Mouse (Mus musculus): ENCODE results near the gene Arhgef6. TPM values are rescaled to one million over a fixed set of nuclear protein-coding genes. Genes with fewer than 3 reads are reported as not detected.

The Arhgef6 gene
- total RNA-seq, 2 experiments from 2014 or later, result 74.9 to 91.3 TPM

DNA sequence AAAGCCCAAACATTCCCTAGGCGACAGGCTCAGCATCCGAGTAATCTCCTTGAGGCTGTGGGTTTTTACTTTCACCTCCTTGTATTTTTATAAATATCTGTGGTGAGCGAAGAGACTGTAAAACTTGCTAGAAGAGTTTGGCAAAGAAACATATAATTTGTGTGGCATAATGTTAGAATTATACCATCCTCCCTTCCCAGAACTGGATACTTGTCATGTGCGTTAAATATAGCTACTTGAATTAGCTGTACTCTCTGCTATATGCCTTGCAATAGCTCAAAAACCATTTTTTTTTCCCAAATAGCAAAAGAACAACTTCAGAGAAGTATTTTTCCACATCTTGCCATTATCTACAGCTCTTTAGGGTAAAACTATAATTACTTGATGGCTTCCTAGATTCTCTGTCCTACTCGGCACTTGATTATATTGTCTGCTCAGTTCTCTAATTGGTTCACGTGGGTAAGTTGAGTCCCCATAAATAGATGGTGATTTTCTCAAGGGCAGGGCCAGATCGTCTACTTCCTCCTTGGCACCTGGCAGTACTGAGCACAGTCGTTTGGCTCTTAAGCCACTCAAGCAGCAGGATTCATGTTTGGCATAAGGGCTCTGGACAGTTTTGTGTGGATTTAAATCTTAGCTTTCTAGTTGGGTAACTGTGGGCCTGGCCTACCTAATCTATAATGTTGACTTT lies 35.2 kb downstream of the Arhgef6 start:
- DNase-seq, result no peak

DNA sequence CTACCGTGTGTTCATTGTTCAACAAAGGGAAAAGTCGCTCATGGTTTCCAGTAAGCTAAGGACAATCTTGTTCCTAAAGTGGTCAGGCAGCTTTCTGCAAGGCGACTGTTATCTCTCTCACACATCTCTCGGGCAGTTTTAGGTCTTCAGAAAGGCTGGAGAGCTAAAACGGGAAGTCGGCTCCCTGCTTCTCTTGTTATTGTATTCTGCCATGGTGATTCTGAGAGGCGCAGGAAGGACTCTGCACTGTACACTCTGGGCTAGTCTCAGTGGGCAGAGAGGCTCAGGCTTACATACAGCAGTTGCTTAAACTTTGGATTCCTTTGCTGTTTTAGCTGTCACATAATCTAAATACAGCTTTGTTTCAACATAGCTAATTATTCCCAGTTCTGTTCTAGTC lies 39.6 kb downstream of the Arhgef6 start:
- no peak for DNase-seq

DNA sequence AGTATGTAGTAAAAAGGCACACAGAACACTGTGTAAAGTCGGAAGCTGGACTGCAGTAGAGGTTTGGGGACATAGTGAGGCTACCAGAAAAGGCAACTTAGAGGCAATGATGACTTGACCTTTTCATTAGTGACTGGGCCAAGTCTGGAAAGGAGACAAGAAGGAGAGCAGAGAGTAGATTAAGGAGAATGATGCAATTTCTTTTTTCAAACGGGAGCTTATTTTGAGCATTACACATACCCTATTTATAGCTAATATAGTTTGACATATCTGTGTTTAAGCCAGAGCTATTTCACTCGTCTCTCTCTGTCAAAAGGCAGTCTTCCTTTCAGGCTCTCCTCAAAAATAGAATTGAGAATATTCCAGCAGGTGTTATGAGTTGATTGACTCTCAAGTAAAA lies 50.1 kb downstream of the Arhgef6 start:
- DNase-seq, result no peak

DNA sequence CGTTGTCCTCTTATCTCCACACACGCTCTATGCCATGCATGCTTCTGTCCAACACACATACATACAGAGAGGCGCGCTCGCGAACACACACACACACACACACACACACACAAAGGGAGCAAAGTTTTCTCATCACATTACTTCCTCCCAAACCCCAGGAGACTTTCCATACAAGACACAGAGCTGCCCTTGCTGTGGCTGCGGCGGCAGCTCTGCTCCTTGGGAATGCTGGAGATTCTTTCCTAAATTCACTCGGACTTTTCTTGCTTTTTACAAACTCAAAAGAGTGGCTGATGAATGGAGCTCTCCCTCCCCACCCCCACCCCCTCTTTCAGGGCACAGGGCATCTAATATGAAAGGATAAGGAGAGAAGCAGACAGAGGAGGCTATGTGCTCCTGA lies 52.2 kb downstream of the Arhgef6 start:
- no peak for DNase-seq

DNA sequence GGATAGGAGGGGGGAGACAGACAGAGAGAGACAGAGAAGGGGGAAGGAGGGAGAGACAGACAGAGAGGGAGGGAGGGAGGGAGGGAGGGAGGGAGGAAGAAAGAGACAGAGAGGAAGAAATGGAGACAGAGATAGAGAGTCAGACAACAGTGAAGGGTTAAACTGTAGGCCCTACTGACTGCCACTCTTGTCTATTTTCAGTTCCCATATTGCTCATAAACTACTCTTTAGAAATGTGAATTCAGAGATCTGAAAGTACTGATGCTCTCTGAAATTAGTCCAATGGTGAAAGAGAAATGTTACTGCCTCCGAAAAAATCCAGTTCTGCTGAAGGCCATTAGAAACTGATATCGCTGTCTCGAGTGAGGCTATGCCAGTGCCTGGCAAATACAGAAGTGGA lies 56.3 kb downstream of the Arhgef6 start:
- DNase-seq, result no peak

DNA sequence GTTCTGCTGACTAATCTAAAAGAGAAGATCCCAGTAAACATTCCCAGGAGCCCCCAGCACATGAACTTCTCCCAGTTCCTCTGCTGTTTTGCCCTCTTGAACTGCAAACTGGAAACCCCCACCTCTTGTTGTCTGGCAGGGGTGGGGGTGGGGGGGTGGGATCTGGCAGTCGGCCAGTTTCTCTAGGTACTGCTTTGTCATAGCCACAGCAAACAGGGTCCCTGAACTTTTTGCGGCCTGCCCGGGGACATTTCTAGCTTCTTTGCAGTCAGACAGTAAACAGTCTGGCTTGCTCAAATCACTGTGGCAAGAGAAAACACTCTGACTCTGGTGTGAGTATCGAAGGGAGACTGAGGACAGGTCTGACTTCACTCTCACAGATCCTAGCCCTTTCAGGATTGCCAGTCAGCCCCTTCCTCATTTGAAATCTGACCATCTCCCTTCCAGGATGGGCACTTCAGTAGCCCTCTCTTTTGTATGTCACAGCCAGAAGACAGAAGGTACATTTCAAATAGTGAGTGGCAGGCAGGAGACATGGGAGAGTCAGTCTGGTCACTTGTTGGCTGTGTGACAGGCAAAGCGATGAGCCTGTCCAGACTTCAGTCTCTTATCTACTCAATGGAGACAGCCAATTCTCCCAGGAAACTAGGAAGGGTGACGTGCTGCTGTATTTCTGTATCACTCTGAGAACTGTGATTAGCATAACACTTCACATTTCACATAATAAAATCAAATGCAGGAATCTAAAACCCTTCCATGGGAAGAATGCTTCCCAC lies 60.8 kb downstream of the Arhgef6 start:
- no peak for DNase-seq

DNA sequence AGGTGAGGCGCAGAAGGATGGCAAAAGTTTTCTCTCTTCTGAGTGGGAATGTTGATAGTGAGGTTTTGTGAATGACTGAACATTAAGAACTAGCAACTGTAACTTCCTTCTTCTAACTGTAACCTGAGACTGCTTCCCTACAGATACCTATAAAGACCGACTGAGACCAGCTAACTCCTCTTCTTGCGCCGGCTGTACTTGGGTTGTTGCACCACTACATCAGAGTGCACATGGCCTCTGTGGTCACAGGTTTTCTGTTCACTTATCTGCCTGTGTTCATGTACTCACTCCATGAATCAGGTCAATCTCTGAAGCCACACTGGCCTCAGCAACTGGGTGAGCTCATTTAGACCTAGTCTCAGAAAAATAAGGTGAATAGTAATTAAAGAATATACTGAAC lies 75.0 kb downstream of the Arhgef6 start:
- no peak for DNase-seq

DNA sequence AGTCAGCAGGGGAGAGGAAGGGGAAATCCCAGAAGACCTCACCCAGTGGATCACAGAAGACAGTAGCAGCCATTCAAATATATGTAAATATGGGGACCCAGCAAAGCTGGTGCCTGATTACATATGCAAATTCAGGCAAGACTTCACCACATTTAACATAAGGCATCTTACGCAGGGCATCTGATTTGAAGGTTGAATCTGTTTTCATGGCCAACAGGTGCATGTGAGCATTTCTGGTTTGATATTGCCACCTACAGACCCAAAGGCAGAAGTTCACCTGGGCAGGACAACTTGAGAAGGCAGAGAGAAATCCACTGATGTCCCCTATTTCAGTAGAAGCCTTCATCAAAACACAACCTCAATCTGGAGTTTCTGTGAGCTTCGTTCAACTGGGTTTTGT lies 77.8 kb downstream of the Arhgef6 start:
- DNase-seq, result no peak

DNA sequence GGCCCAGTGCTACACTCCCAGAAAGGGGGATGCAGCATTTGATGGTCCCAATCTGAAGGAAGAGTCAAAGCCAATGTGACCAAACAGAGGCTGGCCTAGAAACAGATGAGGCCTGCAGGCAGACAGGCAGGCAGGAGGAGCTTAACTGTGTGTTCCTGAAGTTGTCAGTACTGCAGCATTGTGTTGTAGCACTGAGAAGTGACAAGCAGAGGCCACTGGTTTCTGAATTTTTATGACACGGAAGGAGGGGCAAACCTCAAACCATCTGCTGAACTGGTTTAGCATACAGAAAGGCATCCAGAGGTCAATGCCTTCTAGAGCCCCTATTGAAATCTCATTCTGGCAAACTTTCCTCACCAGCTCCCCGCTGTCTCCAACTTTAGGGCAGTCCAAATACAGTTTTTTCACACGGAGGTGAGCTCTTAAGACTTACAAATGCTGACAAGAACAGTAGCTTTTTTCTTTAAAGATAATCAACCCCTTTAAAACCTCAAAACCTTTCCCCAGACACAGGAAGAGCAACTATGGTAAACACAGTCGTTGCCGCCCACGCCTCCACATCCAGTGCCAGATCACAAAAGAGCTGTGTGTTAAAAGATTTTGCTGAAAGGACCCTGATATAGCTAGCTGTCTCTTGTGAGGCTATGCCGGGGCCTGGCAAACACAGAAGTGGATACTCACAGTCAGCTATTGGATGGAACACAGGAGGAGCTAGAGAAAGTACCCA lies 85.0 kb downstream of the Arhgef6 start:
- no peak for DNase-seq

DNA sequence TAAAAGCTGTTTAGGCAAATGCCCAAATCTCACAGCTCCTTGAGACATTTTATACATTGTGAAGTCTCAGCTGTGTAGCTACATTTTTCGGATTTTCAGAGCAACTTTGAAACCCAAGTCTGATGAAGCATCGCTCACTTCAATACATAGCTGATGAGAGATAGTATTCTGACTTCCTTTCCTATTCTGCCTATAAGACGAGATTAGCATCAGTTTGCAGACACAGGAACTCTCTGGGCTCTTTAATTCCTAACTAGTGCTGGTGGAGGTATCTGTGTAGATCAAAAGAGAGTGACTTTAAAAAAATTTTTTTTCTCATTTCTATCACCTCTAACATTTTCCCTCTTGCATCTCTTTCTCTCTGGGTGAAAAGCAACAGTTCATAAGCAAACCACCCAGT lies 100.0 kb downstream of the Arhgef6 start:
- DNase-seq, result no peak

DNA sequence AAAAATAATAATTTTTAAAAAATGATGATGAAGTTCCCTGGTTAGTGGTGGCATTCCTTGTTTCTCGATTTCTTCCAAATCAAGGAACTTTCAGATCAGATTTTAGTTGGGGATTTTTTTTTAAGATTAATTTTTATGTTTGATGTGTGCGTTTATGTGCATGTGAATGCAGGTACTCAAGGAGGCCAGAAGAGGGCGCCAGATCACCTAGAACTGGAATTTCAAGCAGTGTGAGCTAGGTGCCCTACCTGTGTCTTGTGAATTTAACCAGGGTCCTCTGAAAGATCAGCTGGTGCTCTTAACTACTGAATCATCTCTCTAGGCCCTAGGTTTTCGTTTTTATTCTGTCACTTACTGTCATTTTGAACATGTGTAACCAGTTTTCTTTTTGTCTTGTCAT lies 102.5 kb downstream of the Arhgef6 start:
- no peak for DNase-seq

DNA sequence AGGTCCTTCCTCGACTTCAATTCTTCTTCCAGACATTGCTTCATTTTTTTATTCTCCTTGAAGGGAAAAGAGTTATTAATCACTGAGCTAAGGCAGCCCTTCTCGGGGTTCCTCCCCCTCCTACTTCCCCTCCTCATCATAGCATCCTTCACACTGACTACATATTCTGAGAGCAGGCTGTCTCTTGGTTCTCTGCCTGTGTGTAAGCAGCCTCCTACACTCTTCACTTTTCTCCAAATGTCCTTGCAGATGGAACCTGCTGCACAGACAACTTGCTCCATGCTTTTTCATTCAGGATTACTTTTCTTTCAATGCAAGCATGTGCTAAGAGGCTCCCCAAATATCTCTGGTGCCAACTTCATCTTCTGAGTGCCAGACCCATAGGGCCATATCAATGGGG lies 104.9 kb downstream of the Arhgef6 start:
- DNase-seq, result no peak

DNA sequence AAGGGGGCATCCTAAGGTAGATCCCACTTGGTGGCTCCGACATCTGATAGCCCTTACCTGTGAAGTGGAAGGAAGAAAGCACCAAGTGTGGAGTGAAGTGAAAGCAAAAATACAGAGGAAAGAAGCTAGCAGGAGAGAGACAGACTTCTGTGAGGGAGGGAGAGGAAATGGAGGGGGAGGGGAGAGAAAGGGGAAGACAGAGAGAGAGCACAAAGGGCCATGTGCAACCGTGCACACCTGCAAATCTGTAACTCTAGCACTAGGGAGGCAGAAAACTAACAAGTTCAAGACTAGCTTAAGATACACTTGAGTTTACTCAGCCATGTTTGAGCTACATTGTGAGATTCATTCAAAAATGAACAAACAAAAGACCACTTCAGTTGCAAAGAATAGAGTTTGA lies 110.4 kb downstream of the Arhgef6 start:
- no peak for DNase-seq

DNA sequence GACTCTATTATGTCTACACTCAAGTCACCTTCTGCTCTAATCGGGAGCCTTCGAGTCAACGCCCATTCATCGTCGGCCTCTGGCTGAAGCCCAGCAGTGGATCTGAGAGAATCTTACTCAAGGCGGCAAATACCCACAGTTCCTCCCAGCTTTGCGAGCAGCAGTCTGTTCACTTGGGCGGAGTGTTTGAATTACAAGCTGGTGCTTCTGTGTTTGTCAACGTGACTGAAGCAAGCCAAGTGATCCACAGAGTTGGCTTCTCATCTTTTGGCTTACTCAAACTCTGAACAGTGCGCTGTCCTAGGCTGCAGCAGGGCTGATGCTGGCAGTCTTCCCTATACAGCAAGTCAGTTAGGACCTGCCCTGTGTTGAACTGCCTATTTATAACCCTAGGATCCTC lies 115.2 kb downstream of the Arhgef6 start:
- peak; percentile 18 for DNase-seq

DNA sequence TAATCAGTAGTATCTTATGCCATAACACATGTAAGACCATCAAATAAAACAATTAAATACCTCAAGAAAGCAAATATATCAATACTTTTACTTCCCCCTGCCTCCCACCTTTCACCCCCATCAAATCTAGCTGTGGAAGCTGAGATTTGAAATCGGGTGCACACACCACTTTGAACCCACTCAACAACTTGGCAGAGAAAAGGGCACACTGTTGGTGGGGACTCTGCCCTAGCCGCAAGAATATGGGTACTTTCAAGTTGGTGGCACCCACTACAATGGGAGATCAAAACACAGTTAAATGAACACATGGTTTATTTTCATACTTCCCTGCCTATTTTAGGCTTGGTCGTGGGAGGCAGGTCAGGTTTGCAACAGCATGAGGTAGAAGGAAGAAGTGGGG lies 116.6 kb downstream of the Arhgef6 start:
- no peak for DNase-seq

DNA sequence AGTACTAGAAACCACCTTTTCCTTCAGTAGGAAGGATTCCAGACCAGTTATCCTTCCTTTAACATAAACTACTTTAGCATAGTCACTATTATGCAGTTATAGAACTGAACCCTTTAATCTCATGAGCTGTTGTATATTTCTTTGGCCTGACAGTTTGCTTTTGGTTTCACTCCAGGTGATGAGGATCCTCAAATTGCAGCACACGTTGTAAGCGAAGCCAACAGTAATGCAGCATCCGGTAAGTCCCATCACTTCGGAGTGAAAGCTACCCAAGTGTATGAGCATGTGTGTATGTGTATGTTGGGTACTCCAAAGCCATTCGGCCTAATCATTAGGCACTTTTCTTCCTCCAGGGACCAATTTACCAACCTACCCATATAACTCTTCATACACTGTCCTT lies 119.0 kb downstream of the Arhgef6 start:
- no peak for DNase-seq

DNA sequence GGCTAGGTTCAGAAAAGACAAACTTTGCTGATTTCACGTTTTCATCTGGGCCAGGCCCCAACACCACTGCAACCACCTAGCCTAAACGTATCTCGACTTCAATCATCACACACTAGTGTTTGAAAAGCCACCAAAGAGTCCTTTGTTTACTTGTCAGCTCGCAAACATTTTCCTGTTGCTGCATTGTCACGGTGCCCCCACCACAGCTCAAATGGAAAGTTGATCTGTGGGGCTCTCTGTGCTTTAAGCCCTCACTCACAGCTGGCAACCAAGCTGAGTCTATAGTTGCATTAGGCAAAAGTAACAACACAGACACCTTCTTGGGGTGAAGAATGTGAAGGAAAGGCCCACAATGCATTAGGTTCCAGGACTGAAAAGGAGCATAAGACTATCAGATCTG lies 122.3 kb downstream of the Arhgef6 start:
- no peak for DNase-seq

DNA sequence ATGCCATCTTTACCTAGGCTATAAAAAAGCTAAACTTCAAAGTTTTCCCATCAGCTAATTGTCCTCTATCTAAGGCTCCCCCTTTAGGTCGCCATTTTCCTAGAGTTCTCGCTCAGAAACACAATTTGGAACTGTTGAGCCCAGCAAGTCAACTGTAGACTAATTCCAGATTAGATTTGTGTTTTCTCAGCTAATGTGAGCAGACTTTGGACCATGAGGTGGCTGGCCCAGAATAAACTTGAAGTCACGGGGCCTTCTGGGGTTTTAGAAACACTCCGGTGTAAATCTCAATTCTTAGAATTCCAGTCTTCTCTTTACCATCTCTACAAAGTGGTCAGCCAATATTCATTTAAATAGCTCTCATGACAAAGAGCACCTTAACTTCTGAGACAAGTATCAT lies 123.0 kb downstream of the Arhgef6 start:
- no peak for DNase-seq

DNA sequence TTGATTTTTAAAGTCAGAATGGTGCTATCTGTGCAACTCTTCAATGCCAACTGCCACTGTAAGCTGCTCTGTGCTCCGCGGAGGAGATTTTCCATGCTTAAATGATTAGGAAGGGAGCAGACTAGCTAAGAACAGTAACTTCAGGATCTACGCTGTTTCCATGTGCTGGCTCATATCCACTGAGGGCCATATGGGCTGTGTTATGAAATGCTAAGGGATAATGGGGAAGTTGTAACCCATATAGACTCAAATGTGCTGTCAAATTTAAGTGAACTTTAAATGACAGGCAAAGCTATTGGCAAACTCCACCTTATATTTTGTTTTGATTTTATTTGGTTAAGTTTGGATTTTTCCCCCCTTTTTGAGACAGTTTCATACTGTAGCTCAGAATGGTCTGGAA lies 125.7 kb downstream of the Arhgef6 start:
- DNase-seq, result no peak

DNA sequence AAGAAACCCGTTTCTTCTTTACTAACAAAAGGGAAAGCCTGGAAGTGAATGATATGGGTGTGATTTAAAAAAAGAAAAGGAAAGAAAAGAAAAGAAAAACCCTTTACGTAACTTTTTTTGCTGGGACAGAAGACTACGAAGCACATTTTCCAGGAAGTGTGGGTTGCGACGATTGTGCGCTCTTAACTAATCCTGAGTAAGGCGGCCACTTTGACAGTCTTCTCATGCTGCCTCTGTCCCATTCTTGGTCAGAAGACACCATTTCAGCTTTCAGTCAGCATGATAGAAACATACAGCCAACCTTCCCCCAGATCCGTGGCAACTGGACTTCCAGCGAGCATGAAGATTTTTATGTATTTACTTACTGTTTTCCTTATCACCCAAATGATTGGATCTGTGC lies 126.7 kb downstream of the Arhgef6 start, which contains the start of gene Cd40lg:
Gene Cd40lg, plus strand, starts transcription at position 268 of the 400 bp plus-strand sequence.
- no peak for DNase-seq

DNA sequence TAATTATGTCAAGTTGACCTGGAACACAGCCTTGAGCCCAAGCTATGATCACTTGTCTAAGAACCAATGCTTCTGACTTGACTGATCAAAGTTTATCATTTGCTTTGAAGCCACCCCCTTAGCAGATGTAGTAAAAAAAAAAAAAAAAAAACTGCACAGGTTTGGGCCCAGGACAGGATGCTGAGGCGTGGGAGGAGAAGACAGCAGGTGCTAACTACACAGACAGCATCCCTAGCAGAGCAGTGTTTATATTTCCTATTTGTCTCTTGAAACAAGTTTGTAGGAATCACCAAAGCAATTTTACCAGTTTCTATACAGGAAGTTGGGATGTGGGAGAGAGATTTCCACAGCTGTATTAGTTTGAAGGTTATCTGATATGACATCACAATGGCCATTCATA lies 127.9 kb downstream of the Arhgef6 start:
- DNase-seq, result no peak

DNA sequence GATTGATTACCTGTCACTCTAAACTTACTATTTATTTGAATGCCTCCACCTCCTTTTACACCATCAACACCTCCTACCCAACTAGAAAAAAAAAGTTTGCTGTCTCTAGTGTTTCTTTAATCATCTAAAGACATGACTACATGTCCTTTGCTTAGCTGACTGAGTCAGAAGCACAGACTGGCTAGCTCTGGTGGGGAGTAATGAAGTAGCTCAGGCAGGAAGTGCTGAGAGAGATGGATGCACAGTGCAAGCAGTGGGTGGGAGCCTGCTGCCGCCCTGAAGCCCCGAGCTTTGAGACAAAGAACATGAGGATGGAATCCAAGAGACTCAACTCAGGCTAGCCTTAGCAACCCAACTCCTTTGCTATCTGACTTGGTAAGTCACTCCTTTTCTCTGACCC lies 138.1 kb downstream of the Arhgef6 start:
- DNase-seq, result no peak

DNA sequence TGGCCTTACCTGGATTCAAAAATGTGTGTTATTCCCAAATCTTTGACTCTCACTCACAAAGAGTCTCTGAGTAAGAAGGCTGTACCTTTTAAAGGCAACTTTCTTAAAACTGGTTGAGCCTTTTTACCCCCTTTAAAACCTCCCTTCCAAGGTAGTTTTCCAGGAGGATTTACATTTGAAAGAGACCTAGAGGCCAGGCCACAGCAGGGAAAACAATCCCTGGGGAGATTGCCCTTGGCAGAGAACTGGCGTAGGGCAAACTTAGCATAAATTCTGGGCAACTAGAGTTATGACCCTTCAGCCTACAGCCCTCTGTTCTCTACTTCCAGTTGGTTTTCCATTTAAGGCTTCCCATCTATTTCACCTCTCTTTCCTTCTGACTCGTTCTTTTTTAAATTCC lies 140.5 kb downstream of the Arhgef6 start:
- DNase-seq, result no peak

All from gastrocnemius, postnatal 10 days (tissue).